Mouse (Mus musculus) brain, embryonic 14.5 days (tissue): ENCODE results near the gene Rhno1.

Experiments used
- CTCF ChIP-seq: fragments of 200-500 bp; IDR thresholded peaks from 2 replicates; pipeline ENCODE4 v1.5.1; 2012; ENCODE audit warnings: inconsistent platforms, mild to moderate bottlenecking, moderate library complexity, borderline replicate concordance; ENCODE audit not compliant: insufficient read depth, insufficient read length; ENCODE audit errors: extremely low read depth
- POLR2A ChIP-seq: fragments of 200-500 bp; IDR thresholded peaks from 2 replicates; pipeline ENCODE4 v1.6.1; 2012; ENCODE audit warnings: mild to moderate bottlenecking, inconsistent platforms, borderline replicate concordance; ENCODE audit not compliant: poor library complexity, insufficient read depth, insufficient read length, severe bottlenecking; ENCODE audit errors: extremely low read depth

GRCm38 (mm10) chr6:128370040-128370439 lies 7.3 kb upstream of the Rhno1 start:
- TF ChIP-seq POLR2A (no peak), CTCF (no peak)
